Mouse (Mus musculus): ENCODE data around the gene Kif3c. TPM values are rescaled to one million over a fixed set of nuclear protein-coding genes. Genes with fewer than 3 reads are reported as not detected.
A peak's percentile ranks its signal among the peaks of the same experiment; 100 is the strongest.

Gene Kif3c
- polyA plus RNA-seq, 1 experiment from 2014 or later: 10.5 TPM

DNA sequence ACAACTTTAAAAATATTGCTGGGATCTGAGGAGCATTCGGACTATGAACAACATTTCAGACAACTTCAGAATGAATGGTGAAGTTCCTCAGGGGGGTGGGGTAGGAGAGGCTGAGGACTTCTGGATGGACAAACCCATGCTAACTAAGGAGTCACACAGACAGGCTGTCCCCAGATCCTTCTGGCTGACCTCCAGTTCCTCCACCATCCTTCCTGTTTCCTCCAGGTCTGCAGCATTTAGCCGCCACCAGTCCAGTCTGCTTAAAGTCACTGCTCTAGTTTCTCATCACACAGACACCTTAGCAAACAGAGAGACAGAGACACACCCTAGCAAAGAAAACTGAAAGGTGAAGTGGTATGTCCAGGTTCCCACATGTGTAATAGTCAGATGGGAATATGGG, 59.2 kb downstream of the Kif3c start:
- no peaks in the 10 kb centered on the region for H3K27me3 ChIP-seq (ENCODE audit: control insufficient read depth, insufficient read depth, low read length)
- WGBS: 92% methylated on average over 2 of the region's 2 CpGs
- no peak for ATAC-seq (ENCODE audit: low FRiP score, low TSS enrichment)
- no peak overlapping the region for H3K4me3 ChIP-seq (ENCODE audit: low read length)
- H3K4me2 ChIP-seq (replicated peaks; ENCODE audit: low read depth, low read length): no peak overlapping the region
- H3K27ac ChIP-seq (ENCODE audit: low read depth, low read length): no peak overlapping the region
- H3K36me3 ChIP-seq (ENCODE audit: control insufficient read depth, insufficient read depth, low read length): no peaks in the 10 kb centered on the region; the same call in 1 of the 2 replicates
- H3K4me1 ChIP-seq (ENCODE audit: control insufficient read depth, insufficient read depth, low read length): 0 out of 2 replicates have a peak, but pooled peaks cover 9% of the 10 kb centered on the region
- H3K9ac ChIP-seq (ENCODE audit: low read depth, low read length): no peak overlapping the region
- H3K9me3 ChIP-seq (ENCODE audit: control insufficient read depth, low read length): no peaks in the 10 kb centered on the region

DNA sequence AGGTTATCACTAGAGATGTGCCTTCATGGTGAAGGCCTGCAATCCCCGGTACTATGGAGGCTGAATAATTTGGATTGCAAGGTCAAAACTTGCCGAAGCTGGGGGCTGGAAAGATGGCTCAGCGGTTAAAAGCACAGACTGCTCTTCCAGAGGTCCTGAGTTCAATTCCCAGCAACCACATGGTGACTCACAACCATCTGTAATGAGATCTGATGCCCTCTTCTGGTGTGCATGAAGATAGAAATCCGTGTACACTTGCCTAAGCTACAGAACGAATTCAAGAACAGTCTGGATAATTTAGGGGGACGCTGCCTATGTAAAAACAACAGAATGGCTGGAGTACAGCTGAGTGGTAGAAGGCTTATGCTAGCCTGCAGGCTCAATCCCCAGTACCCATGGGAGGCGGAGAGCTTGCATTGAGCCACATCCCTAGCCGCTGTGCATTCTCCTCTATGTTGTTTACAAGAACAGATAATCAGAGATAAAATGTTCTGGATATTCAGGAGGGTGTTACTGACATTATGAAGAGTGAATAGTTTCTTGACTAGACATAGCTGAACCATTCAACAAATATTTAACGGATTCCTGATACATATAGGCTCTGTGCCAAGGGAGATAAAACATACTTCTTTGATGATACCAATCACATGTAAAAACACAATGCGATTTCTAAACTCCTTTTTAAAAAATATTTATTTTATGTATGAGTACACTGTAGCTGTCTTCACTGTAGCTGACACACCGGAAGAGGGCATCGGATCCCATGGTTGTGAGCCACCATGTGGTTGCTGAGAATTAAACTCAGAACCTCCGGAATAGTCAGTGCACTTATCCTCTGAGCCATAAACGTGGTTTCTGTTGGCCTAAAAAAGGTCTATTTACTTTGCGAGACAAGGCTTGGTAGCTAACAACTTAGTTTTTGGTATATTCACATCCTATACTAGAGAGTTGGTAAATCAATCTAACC, 60.7 kb downstream of the Kif3c start:
- H3K4me1 ChIP-seq (ENCODE audit: control insufficient read depth, insufficient read depth, low read length): 0 out of 2 replicates have a peak, but pooled peaks cover 9% of the 10 kb centered on the region
- no peaks in the 10 kb centered on the region for H3K27me3 ChIP-seq (ENCODE audit: control insufficient read depth, insufficient read depth, low read length)
- H3K9me3 ChIP-seq (ENCODE audit: control insufficient read depth, low read length): no peaks in the 10 kb centered on the region
- WGBS: 42% methylated on average over 15 of the region's 15 CpGs
- no peaks in the 10 kb centered on the region; the same call in 1 of the 2 replicates for H3K36me3 ChIP-seq (ENCODE audit: control insufficient read depth, insufficient read depth, low read length)
- H3K9ac ChIP-seq (ENCODE audit: low read depth, low read length): peak overlapping the region; percentile 43
- H3K4me3 ChIP-seq (ENCODE audit: low read length): peak overlapping the region; percentile 96
- ATAC-seq (ENCODE audit: low FRiP score, low TSS enrichment): peak; percentile 8
- peak overlapping the region; percentile 97 for H3K27ac ChIP-seq (ENCODE audit: low read depth, low read length)
- H3K4me2 ChIP-seq (replicated peaks; ENCODE audit: low read depth, low read length): peak overlapping the region; percentile 58

DNA sequence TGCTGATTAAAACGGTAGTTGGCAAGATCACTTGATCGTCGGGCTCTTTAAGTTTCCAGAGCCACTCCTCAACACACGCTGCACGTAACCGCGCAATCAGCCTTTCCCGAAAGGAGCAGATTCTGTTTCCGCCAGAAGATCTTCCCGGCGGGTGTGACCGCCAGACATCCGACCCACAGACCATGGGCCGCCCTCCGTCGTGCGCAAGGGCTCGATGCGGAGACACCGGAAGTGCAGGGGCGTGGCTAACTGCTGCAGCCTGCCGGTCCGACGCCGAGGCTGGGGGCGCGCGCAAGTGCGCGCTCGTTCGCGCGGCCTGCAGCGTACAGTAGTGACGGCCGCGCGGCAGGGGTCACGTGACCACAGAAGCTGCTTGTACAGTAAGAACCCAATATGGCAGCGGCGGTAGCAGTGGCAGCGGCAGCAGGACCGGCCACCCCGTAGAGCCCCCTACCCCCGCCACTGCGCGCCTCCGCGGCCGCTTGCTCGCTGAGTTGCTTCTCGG, 61.6 kb downstream of the Kif3c start, which contains the start of gene Asxl2:
Gene Asxl2 (plus strand): TSS at position 328 of the 505 bp plus-strand sequence.
- peak; percentile 97 for ATAC-seq (ENCODE audit: low FRiP score, low TSS enrichment)
- Histone ChIP-seq H3K9me3 (ENCODE audit: control insufficient read depth, low read length) (no peaks in the 10 kb centered on the region), H3K27ac (ENCODE audit: low read depth, low read length) (peak within 1 kb of the TSS; percentile 97), H3K36me3 (ENCODE audit: control insufficient read depth, insufficient read depth, low read length) (no peaks in the 10 kb centered on the region; the same call in 1 of the 2 replicates), H3K4me1 (ENCODE audit: control insufficient read depth, insufficient read depth, low read length) (0 out of 2 replicates have a peak, but pooled peaks cover 9% of the 10 kb centered on the region), H3K27me3 (ENCODE audit: control insufficient read depth, insufficient read depth, low read length) (no peaks in the 10 kb centered on the region), H3K4me3 (ENCODE audit: low read length) (peak within 1 kb of the TSS; percentile 96), H3K9ac (ENCODE audit: low read depth, low read length) (peak within 1 kb of the TSS; percentile 94), H3K4me2 (replicated peaks; ENCODE audit: low read depth, low read length) (peak within 1 kb of the TSS; percentile 58)
- WGBS: 1% methylated on average over 53 of the region's 53 CpGs

DNA sequence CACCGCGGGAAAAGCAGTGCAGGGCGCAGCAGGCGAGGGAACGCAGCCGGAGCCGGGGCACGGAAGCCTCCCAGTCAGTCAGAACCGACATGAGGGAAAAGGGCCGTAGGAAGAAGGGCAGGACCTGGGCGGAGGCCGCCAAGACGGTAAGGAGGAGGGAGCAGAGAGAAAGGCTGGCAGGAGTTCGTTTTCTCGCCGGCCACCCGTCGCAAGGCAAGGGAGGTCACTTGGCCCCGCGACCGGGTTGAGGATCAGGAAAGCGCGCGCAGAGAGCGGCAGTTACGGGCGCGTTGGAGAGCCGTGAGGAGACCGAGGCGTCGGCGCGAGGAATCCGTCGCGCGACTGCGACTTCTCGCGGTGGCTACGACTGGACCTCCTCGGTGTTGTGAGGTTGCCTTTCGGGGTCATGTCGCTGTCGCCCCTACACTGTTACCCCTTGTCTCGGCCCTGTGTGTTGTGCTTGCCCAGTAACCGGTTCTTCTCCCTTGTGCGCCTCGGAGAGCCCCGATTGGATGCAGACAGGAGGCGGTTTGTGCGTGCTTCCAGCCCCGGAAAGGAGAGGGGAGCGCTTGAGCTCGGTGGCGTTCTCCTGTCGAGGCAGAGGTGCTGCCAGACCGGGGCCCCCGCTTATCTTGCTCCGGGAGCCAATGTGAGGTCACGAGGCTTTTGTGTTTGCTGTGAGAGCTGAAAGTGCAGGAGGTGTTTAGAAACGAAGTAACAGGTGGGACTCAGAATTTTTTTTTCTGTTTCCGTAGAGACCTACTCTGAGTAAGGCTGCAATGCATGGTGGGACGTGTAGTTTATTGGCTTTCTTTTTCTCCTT, 62.3 kb downstream of the Kif3c start:
- Histone ChIP-seq H3K27ac (ENCODE audit: low read depth, low read length) (peak overlapping the region; percentile 97), H3K9me3 (ENCODE audit: control insufficient read depth, low read length) (no peaks in the 10 kb centered on the region), H3K4me3 (ENCODE audit: low read length) (peak overlapping the region; percentile 96), H3K9ac (ENCODE audit: low read depth, low read length) (peak overlapping the region; percentile 94), H3K36me3 (ENCODE audit: control insufficient read depth, insufficient read depth, low read length) (no peaks in the 10 kb centered on the region), H3K4me2 (replicated peaks; ENCODE audit: low read depth, low read length) (peak overlapping the region; percentile 47), H3K27me3 (ENCODE audit: control insufficient read depth, insufficient read depth, low read length) (no peaks in the 10 kb centered on the region), H3K4me1 (ENCODE audit: control insufficient read depth, insufficient read depth, low read length) (0 out of 2 replicates have a peak, but pooled peaks cover 9% of the 10 kb centered on the region)
- peak; percentile 59 for ATAC-seq (ENCODE audit: low FRiP score, low TSS enrichment)
- WGBS: under 1% methylated on average over 65 of the region's 65 CpGs

DNA sequence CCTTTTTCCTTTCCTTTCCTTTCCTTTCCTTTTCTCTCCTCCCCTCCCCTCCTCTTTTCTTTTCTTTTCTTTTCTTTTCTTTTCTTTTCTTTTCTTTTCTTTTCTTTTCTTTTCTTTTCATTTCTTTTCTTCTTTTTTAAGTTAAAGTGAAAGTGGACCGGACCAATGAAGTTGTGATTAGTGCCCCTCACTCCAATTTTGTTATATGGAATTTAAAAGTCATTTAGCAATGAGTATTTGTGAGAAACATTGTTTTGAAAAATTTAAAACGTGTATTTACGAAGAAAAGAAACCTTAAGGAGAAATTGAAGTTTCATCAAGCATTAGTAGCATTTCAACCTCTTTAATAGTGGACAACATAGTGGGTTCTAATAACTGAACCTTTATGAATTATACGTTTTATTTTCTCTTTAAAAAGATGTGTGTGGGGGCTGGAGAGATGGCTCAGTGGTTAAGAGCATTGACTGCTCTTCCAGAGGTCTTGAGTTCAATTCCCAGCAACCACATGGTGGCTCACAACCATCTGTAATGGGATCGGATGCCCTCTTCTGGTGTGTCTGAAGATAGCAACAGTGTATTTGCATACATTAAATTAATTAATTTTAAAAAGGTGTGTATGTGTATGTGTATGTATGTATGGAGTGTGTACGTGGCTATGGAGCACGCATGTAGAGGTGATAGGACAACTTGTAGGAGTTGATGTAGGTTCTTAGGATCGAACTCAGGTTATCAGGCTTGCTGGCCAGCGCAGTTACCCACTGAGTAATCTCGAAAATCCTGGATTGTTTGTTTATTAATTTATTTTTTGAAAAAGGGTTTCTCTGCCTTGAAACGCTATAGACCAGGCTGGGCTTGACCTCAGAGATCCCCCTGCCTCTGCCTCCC, 63.2 kb downstream of the Kif3c start:
- no peak for ATAC-seq (ENCODE audit: low FRiP score, low TSS enrichment)
- H3K9me3 ChIP-seq (ENCODE audit: control insufficient read depth, low read length): no peaks in the 10 kb centered on the region
- peak overlapping the region; percentile 47 for H3K4me2 ChIP-seq (replicated peaks; ENCODE audit: low read depth, low read length)
- peak overlapping the region; percentile 96 for H3K4me3 ChIP-seq (ENCODE audit: low read length)
- H3K27ac ChIP-seq (ENCODE audit: low read depth, low read length): peak overlapping the region; percentile 97
- 67% methylated on average over 11 of the region's 11 CpGs for WGBS
- 0 out of 2 replicates have a peak, but pooled peaks cover 9% of the 10 kb centered on the region for H3K4me1 ChIP-seq (ENCODE audit: control insufficient read depth, insufficient read depth, low read length)
- H3K27me3 ChIP-seq (ENCODE audit: control insufficient read depth, insufficient read depth, low read length): no peaks in the 10 kb centered on the region
- H3K9ac ChIP-seq (ENCODE audit: low read depth, low read length): no peak overlapping the region
- H3K36me3 ChIP-seq (ENCODE audit: control insufficient read depth, insufficient read depth, low read length): no peaks in the 10 kb centered on the region

DNA sequence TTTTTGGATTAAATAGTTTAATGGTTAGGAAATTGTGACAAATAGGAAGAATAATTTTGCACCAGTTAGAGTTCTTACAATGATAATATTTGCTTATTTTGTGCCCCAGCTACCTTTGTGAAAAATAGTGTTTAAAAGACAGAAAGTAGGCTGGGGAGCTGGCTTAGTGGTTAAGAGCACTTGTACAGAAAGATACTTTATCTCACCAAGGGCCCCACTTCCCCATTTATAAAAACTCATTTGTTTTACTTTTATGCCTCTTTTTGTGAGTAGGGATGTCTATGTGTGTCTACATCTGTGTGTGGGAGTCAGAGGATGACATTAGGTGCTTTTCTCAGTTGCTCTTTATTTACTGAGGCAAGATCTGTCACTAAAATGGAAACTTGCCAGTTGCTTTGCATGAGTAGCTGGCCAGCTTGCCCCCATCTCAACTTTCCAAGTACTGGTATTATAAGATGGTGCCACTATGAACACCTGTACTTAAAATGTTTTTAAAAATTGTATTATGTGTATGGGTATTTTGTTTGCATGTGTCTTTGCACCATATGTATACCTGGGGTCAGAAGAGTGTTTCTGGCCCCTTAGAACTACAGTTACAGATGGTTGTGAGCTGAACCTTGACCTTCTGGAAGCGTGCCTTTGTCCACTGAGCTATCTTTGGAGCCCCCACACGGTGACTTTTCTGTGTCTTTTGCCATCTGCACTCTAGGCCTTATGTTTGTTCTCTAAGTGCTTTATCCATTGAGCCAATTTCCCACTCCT, 64.9 kb downstream of the Kif3c start:
- Histone ChIP-seq H3K9ac (ENCODE audit: low read depth, low read length) (no peak overlapping the region), H3K4me1 (ENCODE audit: control insufficient read depth, insufficient read depth, low read length) (0 out of 2 replicates have a peak, but pooled peaks cover 9% of the 10 kb centered on the region), H3K4me2 (replicated peaks; ENCODE audit: low read depth, low read length) (no peak overlapping the region), H3K27me3 (ENCODE audit: control insufficient read depth, insufficient read depth, low read length) (no peaks in the 10 kb centered on the region), H3K36me3 (ENCODE audit: control insufficient read depth, insufficient read depth, low read length) (no peaks in the 10 kb centered on the region; the same call in 1 of the 2 replicates), H3K9me3 (ENCODE audit: control insufficient read depth, low read length) (no peaks in the 10 kb centered on the region), H3K27ac (ENCODE audit: low read depth, low read length) (no peak overlapping the region), H3K4me3 (ENCODE audit: low read length) (no peak overlapping the region)
- 93% methylated on average over 2 of the region's 2 CpGs for WGBS
- no peak for ATAC-seq (ENCODE audit: low FRiP score, low TSS enrichment)

DNA sequence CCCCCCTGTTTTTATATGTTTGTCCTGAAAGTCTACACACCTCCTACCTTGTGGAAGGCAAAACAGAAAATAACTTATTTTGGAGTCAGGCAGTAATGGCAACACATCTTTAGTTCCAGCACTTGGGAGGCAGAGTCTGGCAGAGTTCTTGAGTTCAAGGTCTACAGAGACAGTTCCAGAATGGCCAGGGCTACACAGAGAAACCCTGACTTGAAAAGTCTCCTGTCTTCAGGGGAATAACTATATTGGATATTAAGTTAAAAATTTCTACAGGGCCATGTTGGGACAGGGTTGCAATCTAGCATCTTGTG, 65.5 kb downstream of the Kif3c start:
- Histone ChIP-seq H3K27ac (ENCODE audit: low read depth, low read length) (no peak overlapping the region), H3K4me3 (ENCODE audit: low read length) (no peak overlapping the region), H3K4me1 (ENCODE audit: control insufficient read depth, insufficient read depth, low read length) (0 out of 2 replicates have a peak, but pooled peaks cover 6% of the 10 kb centered on the region), H3K4me2 (replicated peaks; ENCODE audit: low read depth, low read length) (no peak overlapping the region), H3K9me3 (ENCODE audit: control insufficient read depth, low read length) (no peaks in the 10 kb centered on the region), H3K36me3 (ENCODE audit: control insufficient read depth, insufficient read depth, low read length) (no peaks in the 10 kb centered on the region; the same call in 1 of the 2 replicates), H3K27me3 (ENCODE audit: control insufficient read depth, insufficient read depth, low read length) (no peaks in the 10 kb centered on the region), H3K9ac (ENCODE audit: low read depth, low read length) (no peak overlapping the region)
- no peak for ATAC-seq (ENCODE audit: low FRiP score, low TSS enrichment)

Data from kidney, embryonic 14.5 days (tissue).